Mouse (Mus musculus) lung, adult 2 months (tissue): ENCODE measurements around the gene Cfd. TPM values are rescaled to one million over a fixed set of nuclear protein-coding genes. Genes with fewer than 3 reads are reported as not detected.

Experiments
- DNase-seq: peaks from one replicate; pipeline ENCODE4 v3.0.0; 2022
- H3K4me1 ChIP-seq: fragments of 200-500 bp; 2 replicates; pipeline ENCODE4 v1.6.1; 2011; ENCODE audit warnings: low read length; ENCODE audit not compliant: control insufficient read depth, insufficient read depth
- H3K4me3 ChIP-seq: fragments of 200-500 bp; replicated peaks from 2 replicates; pipeline ENCODE3; 2011; ENCODE audit warnings: low read depth, mild to moderate bottlenecking, control low read depth, low read length; ENCODE audit errors: extremely low read depth
- CTCF ChIP-seq: fragments of 200-500 bp; IDR thresholded peaks from 2 replicates; pipeline ENCODE4 v1.5.1; 2011; ENCODE audit warnings: mild to moderate bottlenecking, low read length, control low read depth; ENCODE audit not compliant: insufficient read depth
- POLR2A ChIP-seq: fragments of 200-500 bp; IDR thresholded peaks from 2 replicates; pipeline ENCODE4 v1.6.1; 2011; ENCODE audit warnings: low read depth, mild to moderate bottlenecking, control low read depth, low read length, borderline replicate concordance; ENCODE audit errors: extremely low read depth
- WGBS: fragments of 180-500 bp; shearing (Covaris S2); methylation state at CpG from one replicate; pipeline ENCODE4 v1.1.7; 2018; 5-methylcytosine and 5-hydroxymethylcytosine counted together
- polyA plus RNA-seq: library from polyadenylated mRNA; depleted of rRNA; stranded (reverse); fragments of >200 nt; gene quantifications from 2 replicates; pipeline ENCODE4 v1.2.3, GENCODE M21; 2012

Gene Cfd
- polyA plus RNA-seq, 1 experiment, result 297 TPM

DNA sequence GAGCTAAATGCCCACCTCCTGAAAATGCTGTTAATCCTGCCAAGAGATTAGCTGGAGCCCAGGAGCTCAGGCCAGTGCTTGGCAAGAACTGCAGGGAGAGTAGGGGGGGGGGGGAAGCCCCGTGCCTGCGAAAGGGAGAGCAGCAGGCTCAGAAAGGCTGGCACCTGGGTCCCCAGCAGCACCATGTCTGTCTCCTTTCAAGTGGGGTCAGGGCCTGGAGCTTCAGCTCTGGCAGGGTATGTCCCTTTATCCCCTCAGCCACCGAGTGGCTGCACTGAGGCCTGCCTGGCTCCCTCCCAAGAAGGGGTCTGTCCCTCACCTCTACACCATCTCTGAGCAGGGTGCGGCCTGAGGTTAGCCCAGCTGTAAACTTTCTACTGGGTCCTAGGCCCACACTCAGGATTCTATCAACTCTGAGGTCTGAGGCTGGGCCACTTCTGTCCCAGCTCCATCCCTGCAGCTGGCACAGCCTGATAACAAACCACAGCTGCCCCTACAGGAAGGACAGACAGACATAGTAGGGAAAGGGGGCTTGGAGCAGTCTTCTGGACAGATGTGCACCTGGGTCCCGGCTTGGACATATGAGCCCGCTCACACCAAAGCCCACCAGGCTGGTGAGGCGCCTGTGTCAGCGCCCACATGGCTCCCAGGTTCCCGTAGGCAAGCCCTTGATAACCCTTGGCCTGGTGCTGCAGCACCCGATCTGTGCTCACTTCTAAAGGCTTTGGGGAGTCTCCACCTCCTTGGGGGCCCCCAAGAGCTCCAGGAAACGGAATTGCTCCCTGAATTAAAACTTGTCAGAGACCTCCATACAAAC lies 23.7 kb downstream of the Cfd start:
- WGBS, result 64% methylated on average over 11 of the region's 11 CpGs
- TF ChIP-seq CTCF (no peak), POLR2A (no peak)
- Histone ChIP-seq H3K4me1 (peaks cover 14% of the 10 kb centered on the region), H3K4me3 (no peak overlapping the region)
- no peak for DNase-seq

DNA sequence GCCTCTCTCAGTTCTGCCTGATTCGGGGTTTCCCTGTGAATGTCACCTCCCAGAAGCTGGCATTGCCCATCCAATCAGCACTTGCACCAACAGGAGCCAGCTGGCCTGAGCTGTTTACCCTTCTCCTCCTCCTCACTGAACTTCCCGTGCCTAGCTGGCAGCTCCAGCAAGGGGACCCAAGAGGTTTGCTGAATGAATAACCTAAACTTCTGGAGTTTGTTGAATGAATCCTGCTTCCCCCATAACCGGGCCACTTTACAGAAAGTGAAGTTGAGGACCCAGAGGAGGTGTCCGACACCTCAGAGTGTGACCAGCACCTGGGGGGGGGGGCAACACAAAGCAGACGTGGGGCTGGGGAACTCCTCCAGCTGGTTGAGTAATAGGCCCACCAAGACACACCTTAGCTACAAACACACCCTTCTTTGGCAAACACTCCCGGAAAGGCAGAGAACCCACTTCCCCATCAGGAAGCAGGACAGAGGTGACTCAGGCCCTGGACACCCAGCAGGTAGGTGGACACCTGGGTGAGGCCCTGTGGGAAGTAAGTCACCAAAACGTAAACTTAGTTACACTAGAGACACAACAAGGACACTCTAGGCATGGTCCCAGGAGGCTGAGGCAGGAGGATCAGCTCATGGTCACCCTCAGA lies 24.4 kb downstream of the Cfd start:
- 49% methylated on average over 7 of the region's 7 CpGs for WGBS
- TF ChIP-seq CTCF (no peak), POLR2A (no peak)
- no peak overlapping the region for H3K4me3 ChIP-seq
- peaks cover 13% of the 10 kb centered on the region for H3K4me1 ChIP-seq
- DNase-seq, result no peak

GRCm38 (mm10) chr10:79916081-79916480 lies 25.4 kb downstream of the Cfd start:
- no peak for DNase-seq
- no peak for TF ChIP-seq CTCF
- no peak for TF ChIP-seq POLR2A
- 4% methylated on average over 8 of the region's 8 CpGs for WGBS
- H3K4me1 ChIP-seq, result peaks cover 13% of the 10 kb centered on the region
- H3K4me3 ChIP-seq, result peak overlapping the region; percentile 89

- WGBS, result 2% methylated on average over 42 of the region's 42 CpGs
- peak within 1 kb of the TSS; percentile 89 for H3K4me3 ChIP-seq
- H3K4me1 ChIP-seq, result peaks cover 13% of the 10 kb centered on the region
- no peak for TF ChIP-seq CTCF
- TF ChIP-seq POLR2A, result peak; percentile 90
- DNase-seq, result peak; percentile 93
Observed at GRCm38 (mm10) chr10:79916808-79917531, 26.3 kb downstream of the Cfd start, which contains the start of gene Kiss1r. Gene Kiss1r, plus strand, starts transcription at chr10:79916971.

DNA sequence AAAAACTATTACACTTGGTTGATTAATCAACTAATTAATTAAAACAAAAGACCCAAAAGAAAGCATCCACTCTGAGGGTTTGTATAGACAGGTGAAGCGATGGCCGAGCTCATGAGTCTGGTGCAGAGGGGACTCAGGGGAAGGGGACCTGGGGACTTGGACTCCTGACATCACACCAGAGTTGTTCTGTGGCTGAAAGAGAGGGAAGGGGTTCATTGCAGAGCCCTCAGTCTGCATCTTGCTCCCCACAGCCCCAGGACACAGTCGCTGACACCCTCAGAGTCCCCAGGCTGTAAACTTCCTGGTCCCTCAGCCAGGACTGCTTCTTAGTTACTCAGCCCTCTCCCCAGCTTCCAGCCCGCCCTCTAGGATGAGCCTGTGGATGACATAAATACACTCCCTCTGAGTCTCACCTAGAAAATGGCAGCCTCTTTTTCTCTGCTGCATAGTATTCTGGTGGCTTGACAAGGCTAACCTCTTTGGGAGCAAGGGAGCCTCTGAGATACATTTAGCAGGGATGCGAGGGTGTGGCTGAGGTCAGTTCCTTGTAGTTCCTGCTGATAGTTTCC lies 27.0 kb downstream of the Cfd start:
- Histone ChIP-seq H3K4me3 (no peak overlapping the region), H3K4me1 (peaks cover 13% of the 10 kb centered on the region)
- WGBS, result 71% methylated on average over 5 of the region's 5 CpGs
- no peak for DNase-seq
- TF ChIP-seq POLR2A, result no peak
- no peak for TF ChIP-seq CTCF

DNA sequence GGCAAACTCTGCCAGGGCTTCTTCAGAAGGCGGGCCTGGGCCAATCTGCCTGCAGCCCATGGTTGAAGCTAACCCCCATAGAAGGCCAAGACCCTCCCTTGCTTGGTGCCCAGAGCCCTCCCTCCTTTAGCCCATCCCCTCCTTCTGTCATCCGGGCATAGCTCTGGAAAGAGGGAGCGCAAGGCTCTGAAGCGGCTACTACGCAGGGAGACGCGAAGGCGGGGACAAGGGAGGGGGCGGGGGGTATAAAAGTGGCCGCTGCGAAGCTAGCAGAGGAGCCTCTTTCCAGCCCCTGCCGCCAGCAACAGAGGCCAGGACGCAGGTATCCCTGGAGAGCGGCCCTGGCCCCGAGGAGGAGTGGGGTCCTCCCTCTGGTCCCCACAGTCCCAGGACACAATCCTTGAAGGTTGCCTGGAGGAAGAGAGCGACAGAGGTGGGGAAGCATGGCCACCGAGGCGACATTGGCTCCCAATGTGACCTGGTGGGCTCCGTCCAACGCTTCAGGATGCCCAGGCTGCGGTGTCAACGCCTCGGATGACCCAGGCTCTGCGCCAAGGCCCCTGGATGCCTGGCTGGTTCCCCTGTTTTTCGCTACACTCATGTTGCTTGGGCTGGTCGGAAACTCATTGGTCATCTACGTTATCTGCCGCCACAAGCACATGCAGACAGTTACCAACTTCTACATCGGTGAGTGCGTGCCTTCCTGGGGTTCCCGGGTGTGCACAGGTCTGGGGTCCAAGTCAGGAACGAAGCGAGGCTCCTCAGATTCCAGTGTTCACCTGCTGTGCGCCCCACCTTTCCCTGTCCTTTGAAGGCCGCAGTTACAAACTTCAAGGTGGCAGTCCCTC lies 27.8 kb downstream of the Cfd start:
- no peak for DNase-seq
- Histone ChIP-seq H3K4me1 (peaks cover 13% of the 10 kb centered on the region), H3K4me3 (peak overlapping the region; percentile 55)
- TF ChIP-seq POLR2A (peak; percentile 48; the same call in 1 of the 2 replicates), CTCF (no peak)
- 22% methylated on average over 35 of the region's 35 CpGs for WGBS

DNA sequence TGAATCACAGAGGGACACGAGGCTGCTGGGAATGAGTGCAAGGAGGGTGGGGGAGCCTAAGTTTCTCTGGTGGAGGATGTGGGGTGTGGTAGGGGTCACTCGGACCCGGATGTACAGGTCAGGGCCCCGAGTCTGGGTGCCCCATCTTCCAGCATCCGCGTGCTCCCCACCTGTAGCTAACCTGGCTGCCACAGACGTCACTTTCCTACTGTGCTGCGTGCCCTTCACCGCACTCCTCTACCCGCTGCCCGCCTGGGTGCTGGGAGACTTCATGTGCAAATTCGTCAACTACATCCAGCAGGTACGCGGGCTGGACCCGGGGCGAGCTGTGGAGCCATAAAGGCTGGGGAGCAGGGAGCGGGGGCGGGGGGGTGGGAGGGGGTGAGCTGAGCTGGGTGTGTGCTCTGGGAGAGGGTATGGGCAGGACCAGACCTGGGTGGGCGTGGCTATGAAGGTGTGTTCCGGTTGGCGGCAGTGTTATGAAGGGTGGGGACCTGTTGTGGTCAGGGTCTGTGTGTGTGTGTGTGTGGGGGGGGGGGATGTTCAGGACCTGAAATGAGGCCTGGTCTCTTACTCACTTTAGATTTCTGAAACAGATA lies 28.7 kb downstream of the Cfd start:
- WGBS, result 16% methylated on average over 21 of the region's 21 CpGs
- TF ChIP-seq POLR2A (no peak), CTCF (no peak)
- Histone ChIP-seq H3K4me1 (peaks cover 13% of the 10 kb centered on the region), H3K4me3 (peak overlapping the region; percentile 42)
- DNase-seq, result no peak

DNA sequence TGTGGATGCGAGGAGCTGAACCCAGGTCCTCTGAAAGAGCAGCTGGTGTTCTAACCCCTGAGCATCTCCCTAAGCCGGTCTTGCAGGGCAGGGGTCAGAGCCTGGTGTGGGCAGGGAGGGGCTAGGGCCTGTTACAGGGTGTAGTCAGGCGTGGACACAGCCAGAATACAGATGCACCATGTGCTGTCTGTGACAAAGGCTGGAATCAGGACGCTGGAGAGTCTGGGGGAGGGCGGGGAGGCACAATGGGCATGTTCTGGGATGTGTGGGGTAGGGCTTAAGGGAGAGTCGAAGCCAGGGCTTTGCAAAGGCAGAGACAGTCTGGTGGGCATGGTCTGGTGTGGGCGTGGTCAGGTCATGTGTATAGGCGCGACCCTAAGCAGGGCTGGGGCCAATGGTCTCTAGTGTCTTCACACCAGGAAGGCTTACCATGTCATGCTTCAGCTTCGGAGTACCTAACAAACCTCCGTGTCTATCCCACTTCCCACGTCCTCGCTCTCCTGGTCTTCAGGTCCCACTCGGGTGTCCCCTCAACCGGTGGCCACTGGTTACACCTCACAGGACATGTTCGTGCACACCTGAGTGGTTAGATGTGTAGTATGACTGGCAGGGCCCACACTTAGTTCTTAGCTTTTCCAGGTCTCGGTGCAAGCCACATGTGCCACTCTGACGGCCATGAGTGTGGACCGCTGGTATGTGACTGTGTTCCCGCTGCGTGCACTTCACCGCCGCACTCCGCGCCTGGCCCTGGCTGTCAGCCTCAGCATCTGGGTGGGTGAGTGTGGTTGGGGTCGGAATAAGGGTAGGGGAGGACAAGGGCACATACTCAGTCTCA lies 29.6 kb downstream of the Cfd start:
- WGBS, result 31% methylated on average over 26 of the region's 26 CpGs
- Histone ChIP-seq H3K4me1 (peaks cover 13% of the 10 kb centered on the region), H3K4me3 (no peak overlapping the region)
- TF ChIP-seq CTCF, result no peak
- TF ChIP-seq POLR2A, result no peak
- DNase-seq, result no peak
